Mouse (Mus musculus) forebrain, embryonic 10.5 days (tissue): ENCODE measurements around the gene Rrp8. TPM values are rescaled to one million over a fixed set of nuclear protein-coding genes. Genes with fewer than 3 reads are reported as not detected.

Experiments used
- DNase-seq: peaks from one replicate; pipeline ENCODE4 v3.0.0-alpha.2; 2017; ENCODE audit warnings: low spot score; ENCODE audit errors: extremely low spot score
- H3K27ac ChIP-seq: fragments of 300-500 bp; sonication (generic); 2 replicates; pipeline ENCODE4 v1.5.1; 2016; ENCODE audit warnings: mild to moderate bottlenecking
- H3K27me3 ChIP-seq: fragments of 300-500 bp; sonication (generic); 2 replicates; pipeline ENCODE4 v1.6.1; 2016; ENCODE audit warnings: mild to moderate bottlenecking; ENCODE audit not compliant: poor library complexity, severe bottlenecking
- H3K36me3 ChIP-seq: fragments of 300-500 bp; sonication (generic); replicated peaks from 2 replicates; pipeline ENCODE4 v1.6.1; 2016; ENCODE audit warnings: mild to moderate bottlenecking, moderate library complexity
- H3K4me1 ChIP-seq: fragments of 300-500 bp; sonication (generic); 2 replicates; pipeline ENCODE4 v1.6.1; 2016
- H3K4me3 ChIP-seq: fragments of 300-500 bp; sonication (generic); 2 replicates; pipeline ENCODE4 v1.5.1; 2016; ENCODE audit warnings: mild to moderate bottlenecking, moderate library complexity
- H3K9me3 ChIP-seq: fragments of 300-500 bp; sonication (generic); 2 replicates; pipeline ENCODE4 v1.6.1; 2016; ENCODE audit warnings: mild to moderate bottlenecking, moderate library complexity
- WGBS: fragments of 180-500 bp; shearing (Covaris S2); methylation state at CpG from one replicate; pipeline ENCODE4 v1.1.7; 2016; 5-methylcytosine and 5-hydroxymethylcytosine counted together
- polyA plus RNA-seq: library from polyadenylated mRNA; unstranded; fragments of >200 nt; fragmentation: Nextera tagmentation; extraction: Ambion mirVana; gene quantifications from 2 replicates; pipeline ENCODE4 v1.2.1, GENCODE M21; 2016

Gene Rrp8
- polyA plus RNA-seq, result 43.5 and 46.5 TPM in 2 replicates

GRCm38 (mm10) chr7:105736911-105737521 lies at the start of gene Rrp8:
Gene Rrp8 (minus strand): TSS chr7:105737385.
- Histone ChIP-seq H3K27ac (peak within 1 kb of the TSS; percentile 92), H3K36me3 (peaks cover 54% of the 10 kb centered on the region), H3K27me3 (no peaks in the 10 kb centered on the region), H3K9me3 (no peaks in the 10 kb centered on the region), H3K4me1 (peaks cover 41% of the 10 kb centered on the region), H3K4me3 (peak within 1 kb of the TSS; percentile 87)
- DNase-seq, result no peak
- WGBS, result 1% methylated on average over 29 of the region's 30 CpGs

- peak overlapping the region; percentile 88 for H3K4me3 ChIP-seq
- H3K36me3 ChIP-seq, result peaks cover 35% of the 10 kb centered on the region
- peaks cover 62% of the 10 kb centered on the region for H3K4me1 ChIP-seq
- H3K27me3 ChIP-seq, result peaks cover 33% of the 10 kb centered on the region
- H3K27ac ChIP-seq, result peak overlapping the region; percentile 97
- peak; percentile 43 for DNase-seq
- WGBS, result 5% methylated on average over 20 of the region's 20 CpGs
- no peaks in the 10 kb centered on the region for H3K9me3 ChIP-seq
Measured at GRCm38 (mm10) chr7:105786506-105787284, 49.5 kb upstream of the Rrp8 start.

GRCm38 (mm10) chr7:105784556-105784955 lies 47.4 kb upstream of the Rrp8 start:
- 30% methylated on average over 4 of the region's 4 CpGs for WGBS
- Histone ChIP-seq H3K4me1 (peaks cover 62% of the 10 kb centered on the region), H3K9me3 (no peaks in the 10 kb centered on the region), H3K36me3 (peaks cover 56% of the 10 kb centered on the region), H3K4me3 (peak overlapping the region; percentile 16), H3K27me3 (peaks cover 23% of the 10 kb centered on the region), H3K27ac (0 out of 2 replicates have a peak overlapping the region, but pooled peaks have one; percentile 31)
- DNase-seq, result no peak

- no peak overlapping the region for H3K27ac ChIP-seq
- peaks cover 16% of the 10 kb centered on the region for H3K27me3 ChIP-seq
- WGBS, result 50% methylated on average over 4 of the region's 4 CpGs
- H3K9me3 ChIP-seq, result no peaks in the 10 kb centered on the region
- H3K4me3 ChIP-seq, result no peak overlapping the region; the same call in 1 of the 2 replicates
- peaks cover 68% of the 10 kb centered on the region for H3K4me1 ChIP-seq
- peaks cover 62% of the 10 kb centered on the region for H3K36me3 ChIP-seq
- no peak for DNase-seq
Measured at GRCm38 (mm10) chr7:105783861-105784260, 46.7 kb upstream of the Rrp8 start.

DNA sequence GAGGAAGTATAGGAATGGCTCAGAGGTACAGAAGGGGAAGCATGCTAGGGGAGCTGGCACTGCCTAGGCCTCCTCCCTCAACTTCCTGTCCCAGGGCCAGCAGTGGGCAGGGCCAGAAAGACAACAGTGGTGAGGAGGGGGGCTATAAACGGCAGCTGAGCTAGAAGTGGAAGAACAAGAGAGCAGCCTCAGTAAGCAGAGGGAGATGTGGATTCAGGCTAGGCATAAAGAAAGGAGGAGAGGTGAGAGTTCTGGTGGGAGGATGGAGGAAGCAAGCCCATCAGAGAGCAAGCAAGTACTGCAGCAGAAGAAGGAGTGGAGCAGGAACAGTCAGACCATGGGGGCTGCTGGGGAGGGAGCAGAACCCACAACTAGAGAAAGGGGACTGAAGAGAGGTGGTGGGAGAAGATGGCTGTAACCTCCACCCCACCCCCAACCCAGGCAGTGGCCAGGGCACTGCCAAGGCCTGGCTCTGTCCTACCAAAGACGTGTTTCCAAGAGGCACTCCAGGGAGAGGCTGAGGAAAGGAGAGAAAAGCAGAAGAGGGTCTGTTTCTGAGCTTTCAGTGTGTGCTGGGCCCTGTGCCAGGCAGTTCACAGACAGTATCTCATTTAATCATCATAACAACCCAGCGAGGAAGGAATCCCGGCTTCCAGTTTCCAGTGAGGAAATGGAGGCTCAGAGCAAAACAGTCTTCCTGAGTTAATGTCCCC lies 41.5 kb upstream of the Rrp8 start:
- Histone ChIP-seq H3K4me3 (peak overlapping the region; percentile 24), H3K9me3 (no peaks in the 10 kb centered on the region), H3K36me3 (peaks cover 70% of the 10 kb centered on the region), H3K4me1 (peaks cover 49% of the 10 kb centered on the region), H3K27ac (peak overlapping the region; percentile 81), H3K27me3 (no peaks in the 10 kb centered on the region)
- 46% methylated on average over 4 of the region's 4 CpGs for WGBS
- no peak for DNase-seq

GRCm38 (mm10) chr7:105777797-105778552 lies 40.8 kb upstream of the Rrp8 start:
- Histone ChIP-seq H3K4me3 (peak overlapping the region; percentile 24), H3K4me1 (peaks cover 42% of the 10 kb centered on the region), H3K27me3 (no peaks in the 10 kb centered on the region), H3K36me3 (peaks cover 72% of the 10 kb centered on the region), H3K27ac (peak overlapping the region; percentile 81), H3K9me3 (no peaks in the 10 kb centered on the region)
- WGBS, result 58% methylated on average over 13 of the region's 13 CpGs
- DNase-seq, result peak; percentile 53

DNA sequence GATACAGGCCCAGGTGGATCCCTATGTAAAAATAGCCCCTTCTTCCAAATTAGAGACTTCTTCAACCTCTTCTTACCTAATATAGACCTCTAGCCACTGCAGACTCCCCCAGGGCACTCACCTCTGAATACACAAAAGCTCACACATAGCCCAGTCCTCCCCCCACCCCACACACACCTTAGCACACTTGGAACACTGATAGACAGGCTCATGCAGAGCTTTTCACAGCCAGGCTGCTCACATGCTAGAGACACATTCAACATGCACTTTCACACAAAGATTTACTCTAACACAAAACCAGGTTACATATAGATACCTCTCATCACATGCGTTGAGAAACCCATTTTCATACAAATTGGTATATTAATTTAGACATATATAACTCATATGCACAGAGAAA lies 40.1 kb upstream of the Rrp8 start:
- no peak for DNase-seq
- peak overlapping the region; percentile 81; the same call in 1 of the 2 replicates for H3K27ac ChIP-seq
- no peaks in the 10 kb centered on the region for H3K27me3 ChIP-seq
- H3K4me3 ChIP-seq, result no peak overlapping the region
- peaks cover 36% of the 10 kb centered on the region for H3K4me1 ChIP-seq
- 89% methylated on average over 1 of the region's 1 CpGs for WGBS
- peaks cover 72% of the 10 kb centered on the region for H3K36me3 ChIP-seq
- no peaks in the 10 kb centered on the region for H3K9me3 ChIP-seq

- Histone ChIP-seq H3K9me3 (no peaks in the 10 kb centered on the region), H3K27ac (no peak overlapping the region), H3K4me1 (peaks cover 39% of the 10 kb centered on the region), H3K4me3 (no peak overlapping the region), H3K27me3 (no peaks in the 10 kb centered on the region), H3K36me3 (peaks cover 72% of the 10 kb centered on the region)
- WGBS, result 84% methylated on average over 2 of the region's 2 CpGs
- no peak for DNase-seq
Measured at GRCm38 (mm10) chr7:105776026-105776425, 38.8 kb upstream of the Rrp8 start.

- no peak for DNase-seq
- Histone ChIP-seq H3K27ac (peak overlapping the region; percentile 15; the same call in 1 of the 2 replicates), H3K27me3 (no peaks in the 10 kb centered on the region), H3K36me3 (peaks cover 72% of the 10 kb centered on the region), H3K9me3 (no peaks in the 10 kb centered on the region), H3K4me1 (peaks cover 39% of the 10 kb centered on the region), H3K4me3 (no peak overlapping the region)
- WGBS, result 47% methylated on average over 8 of the region's 8 CpGs
Measured at GRCm38 (mm10) chr7:105774661-105775060, 37.5 kb upstream of the Rrp8 start.

GRCm38 (mm10) chr7:105773041-105773440 lies 35.9 kb upstream of the Rrp8 start:
- 90% methylated on average over 5 of the region's 5 CpGs for WGBS

DNA sequence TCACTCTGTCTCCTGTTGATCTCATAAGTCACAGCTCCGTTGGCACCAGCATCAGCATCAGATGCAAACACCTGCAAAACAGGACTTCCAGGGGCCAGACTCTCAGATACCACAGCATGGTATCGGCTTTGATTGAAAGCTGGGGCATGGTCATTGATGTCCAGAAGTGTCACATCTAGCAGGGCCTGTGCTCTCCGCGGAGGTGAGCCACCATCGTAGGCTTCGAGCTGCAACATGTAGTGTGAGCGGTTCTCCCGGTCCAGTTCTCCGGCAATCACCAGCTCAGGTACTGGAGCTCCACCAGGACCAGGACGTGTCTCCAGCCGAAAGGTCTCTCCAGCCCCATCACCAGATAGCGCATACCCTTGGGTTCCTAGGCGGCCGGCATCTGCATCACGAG lies 35.1 kb upstream of the Rrp8 start:
- H3K4me3 ChIP-seq, result no peak overlapping the region
- H3K36me3 ChIP-seq, result peaks cover 65% of the 10 kb centered on the region
- H3K27me3 ChIP-seq, result no peaks in the 10 kb centered on the region
- no peak for DNase-seq
- peaks cover 35% of the 10 kb centered on the region for H3K4me1 ChIP-seq
- no peaks in the 10 kb centered on the region for H3K9me3 ChIP-seq
- no peak overlapping the region for H3K27ac ChIP-seq
- WGBS, result 95% methylated on average over 15 of the region's 15 CpGs

More at GRCm38 (mm10) chr7:105773041-105773440, 35.9 kb upstream of the Rrp8 start:
- peaks cover 60% of the 10 kb centered on the region for H3K36me3 ChIP-seq
- no peaks in the 10 kb centered on the region for H3K9me3 ChIP-seq
- H3K27me3 ChIP-seq, result no peaks in the 10 kb centered on the region
- H3K27ac ChIP-seq, result no peak overlapping the region
- H3K4me3 ChIP-seq, result no peak overlapping the region
- H3K4me1 ChIP-seq, result peaks cover 35% of the 10 kb centered on the region
- DNase-seq, result no peak

DNA sequence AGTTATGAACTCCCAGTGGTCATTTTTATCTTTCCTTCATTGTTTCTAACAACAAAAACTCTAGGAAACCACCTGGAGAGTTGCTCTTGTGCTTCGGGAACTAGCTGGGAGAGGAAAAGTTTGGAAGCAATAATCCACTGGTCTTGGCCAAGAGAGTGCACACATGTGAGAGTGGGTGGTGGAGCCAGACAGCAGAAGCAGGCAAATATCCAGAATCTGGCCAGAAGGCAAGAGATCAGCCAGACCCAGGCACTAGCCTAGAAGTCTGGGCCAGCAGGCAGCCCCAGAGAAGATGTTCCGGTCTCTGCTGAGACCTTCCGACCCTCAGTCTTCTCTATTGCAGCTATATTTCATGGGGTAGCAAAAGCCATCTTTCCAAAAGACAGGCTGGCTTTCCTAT lies 32.8 kb upstream of the Rrp8 start:
- Histone ChIP-seq H3K4me1 (peaks cover 32% of the 10 kb centered on the region), H3K4me3 (no peak overlapping the region), H3K27me3 (peaks cover 4% of the 10 kb centered on the region), H3K27ac (no peak overlapping the region), H3K36me3 (peaks cover 75% of the 10 kb centered on the region), H3K9me3 (no peaks in the 10 kb centered on the region)
- WGBS, result 96% methylated on average over 3 of the region's 3 CpGs
- no peak for DNase-seq
